Mouse (Mus musculus): ENCODE measurements around the gene Snd1. TPM values are rescaled to one million over a fixed set of nuclear protein-coding genes. Genes with fewer than 3 reads are reported as not detected.
"Not testable (repeated sequence)": the region's sequence is repeated elsewhere in the genome, so short reads cannot be mapped to it uniquely, and the experiment has no call there.

Snd1 gene
- total RNA-seq, 1 experiment: 343 TPM

GRCm38 (mm10) chr6:28517050-28517449, 42.1 kb downstream of the Snd1 start:
- no peaks in the 10 kb centered on the region for H3K9me3 ChIP-seq (ENCODE audit: control insufficient read depth, insufficient read depth, low read depth, low read length)
- in situ Hi-C loops (cut with MboI; ENCODE audit: low sequenced_read_pairs in 2 of 2, unreplicated experiment in 2 of 2): no loop called here
- peaks cover 18% of the 10 kb centered on the region for H3K36me3 ChIP-seq (ENCODE audit: control insufficient read depth, insufficient read depth, low read length, poor library complexity, severe bottlenecking)
- H3K4me1 ChIP-seq (ENCODE audit: control insufficient read depth in 2 of 2, insufficient read depth in 2 of 2, low read length in 2 of 2, poor library complexity in 1 of 2): no peaks in the 10 kb centered on the region
- no peak overlapping the region for H3K27ac ChIP-seq (ENCODE audit: insufficient read depth, low read depth, low read length, poor library complexity, severe bottlenecking)
- no peak overlapping the region for H3K4me3 ChIP-seq (ENCODE audit: insufficient read depth in 1 of 2, low read depth in 1 of 2, low read length in 2 of 2, poor library complexity in 1 of 2, severe bottlenecking in 1 of 2)
- H3K9ac ChIP-seq (ENCODE audit: insufficient read depth, low read depth, low read length, poor library complexity, severe bottlenecking): no peak overlapping the region
- TF ChIP-seq CHD2 (IDR thresholded peaks at IDR 0.05; ENCODE audit: low read depth, low read length) (no peak), HCFC1 (IDR thresholded peaks at IDR 0.05; ENCODE audit: borderline replicate concordance, insufficient read depth, low read length) (no peak), ZNF384 (IDR thresholded peaks at IDR 0.05; ENCODE audit: low read depth, low read length) (no peak), MAFK (IDR thresholded peaks at IDR 0.05; ENCODE audit: insufficient read depth, low read depth, low read length) (no peak), ZC3H11A (IDR thresholded peaks at IDR 0.05; ENCODE audit: borderline replicate concordance, low read depth, low read length) (no peak)
- DNase-seq (ENCODE audit: low read depth, low spot score): no peak

- no peak overlapping the region for H3K27ac ChIP-seq (ENCODE audit: insufficient read depth, low read depth, low read length, poor library complexity, severe bottlenecking)
- no peaks in the 10 kb centered on the region for H3K9me3 ChIP-seq (ENCODE audit: control insufficient read depth, insufficient read depth, low read depth, low read length)
- in situ Hi-C loops (cut with MboI; ENCODE audit: low sequenced_read_pairs in 2 of 2, unreplicated experiment in 2 of 2): no loop called here
- no peaks in the 10 kb centered on the region for H3K4me1 ChIP-seq (ENCODE audit: control insufficient read depth in 2 of 2, insufficient read depth in 2 of 2, low read length in 2 of 2, poor library complexity in 1 of 2)
- TF ChIP-seq ZNF384 (IDR thresholded peaks at IDR 0.05; ENCODE audit: low read depth, low read length) (no peak), MAFK (IDR thresholded peaks at IDR 0.05; ENCODE audit: insufficient read depth, low read depth, low read length) (no peak), CHD2 (IDR thresholded peaks at IDR 0.05; ENCODE audit: low read depth, low read length) (no peak)
- H3K4me3 ChIP-seq (ENCODE audit: insufficient read depth in 1 of 2, low read depth in 1 of 2, low read length in 2 of 2, poor library complexity in 1 of 2, severe bottlenecking in 1 of 2): no peak overlapping the region
- peaks cover 11% of the 10 kb centered on the region for H3K36me3 ChIP-seq (ENCODE audit: control insufficient read depth, insufficient read depth, low read length, poor library complexity, severe bottlenecking)
- no peak for DNase-seq (ENCODE audit: low read depth, low spot score)
- H3K9ac ChIP-seq (ENCODE audit: insufficient read depth, low read depth, low read length, poor library complexity, severe bottlenecking): no peak overlapping the region
These were observed 44.5 kb downstream of the Snd1 start for GRCm38 (mm10) chr6:28519426-28519825.

- H3K4me3 ChIP-seq (ENCODE audit: insufficient read depth in 1 of 2, low read depth in 1 of 2, low read length in 2 of 2, poor library complexity in 1 of 2, severe bottlenecking in 1 of 2); H3K9ac ChIP-seq (ENCODE audit: insufficient read depth, low read depth, low read length, poor library complexity, severe bottlenecking); H3K4me1 ChIP-seq (ENCODE audit: control insufficient read depth in 2 of 2, insufficient read depth in 2 of 2, low read length in 2 of 2, poor library complexity in 1 of 2); in situ Hi-C loops (cut with MboI; ENCODE audit: low sequenced_read_pairs in 2 of 2, unreplicated experiment in 2 of 2); DNase-seq (ENCODE audit: low read depth, low spot score); H3K27ac ChIP-seq (ENCODE audit: insufficient read depth, low read depth, low read length, poor library complexity, severe bottlenecking); H3K9me3 ChIP-seq (ENCODE audit: control insufficient read depth, insufficient read depth, low read depth, low read length): not testable (repeated sequence)
- peaks cover 11% of the 10 kb centered on the region for H3K36me3 ChIP-seq (ENCODE audit: control insufficient read depth, insufficient read depth, low read length, poor library complexity, severe bottlenecking)
These were observed 45.8 kb downstream of the Snd1 start for GRCm38 (mm10) chr6:28520787-28521186.

GRCm38 (mm10) chr6:28521416-28521815, 46.5 kb downstream of the Snd1 start:
- Histone ChIP-seq H3K36me3 (ENCODE audit: control insufficient read depth, insufficient read depth, low read length, poor library complexity, severe bottlenecking) (peaks cover 14% of the 10 kb centered on the region), H3K4me3 (ENCODE audit: insufficient read depth in 1 of 2, low read depth in 1 of 2, low read length in 2 of 2, poor library complexity in 1 of 2, severe bottlenecking in 1 of 2) (no peak overlapping the region), H3K9me3 (ENCODE audit: control insufficient read depth, insufficient read depth, low read depth, low read length) (no peaks in the 10 kb centered on the region), H3K4me1 (ENCODE audit: control insufficient read depth in 2 of 2, insufficient read depth in 2 of 2, low read length in 2 of 2, poor library complexity in 1 of 2) (peaks cover 0 to 4% of the 10 kb centered on the region in 2 experiments; a peak in 2 of 4 replicates), H3K27ac (ENCODE audit: insufficient read depth, low read depth, low read length, poor library complexity, severe bottlenecking) (no peak overlapping the region), H3K9ac (ENCODE audit: insufficient read depth, low read depth, low read length, poor library complexity, severe bottlenecking) (no peak overlapping the region)
- TF ChIP-seq ZC3H11A (IDR thresholded peaks at IDR 0.05; ENCODE audit: borderline replicate concordance, low read depth, low read length) (no peak), MAFK (IDR thresholded peaks at IDR 0.05; ENCODE audit: insufficient read depth, low read depth, low read length) (no peak), CHD2 (IDR thresholded peaks at IDR 0.05; ENCODE audit: low read depth, low read length) (no peak)
- in situ Hi-C loops (cut with MboI; ENCODE audit: low sequenced_read_pairs in 2 of 2, unreplicated experiment in 2 of 2): no loop called here
- no peak for DNase-seq (ENCODE audit: low read depth, low spot score)

- peak; percentile 56 for DNase-seq (ENCODE audit: low read depth, low spot score)
- TF ChIP-seq ZC3H11A (IDR thresholded peaks at IDR 0.05; ENCODE audit: borderline replicate concordance, low read depth, low read length) (no peak), HCFC1 (IDR thresholded peaks at IDR 0.05; ENCODE audit: borderline replicate concordance, insufficient read depth, low read length) (no peak), ZNF384 (IDR thresholded peaks at IDR 0.05; ENCODE audit: low read depth, low read length) (no peak), MAFK (IDR thresholded peaks at IDR 0.05; ENCODE audit: insufficient read depth, low read depth, low read length) (no peak), CHD2 (IDR thresholded peaks at IDR 0.05; ENCODE audit: low read depth, low read length) (no peak)
- H3K27ac ChIP-seq (ENCODE audit: insufficient read depth, low read depth, low read length, poor library complexity, severe bottlenecking): no peak overlapping the region
- in situ Hi-C loops (cut with MboI; ENCODE audit: low sequenced_read_pairs in 2 of 2, unreplicated experiment in 2 of 2): no loop called here
- no peaks in the 10 kb centered on the region for H3K9me3 ChIP-seq (ENCODE audit: control insufficient read depth, insufficient read depth, low read depth, low read length)
- peaks cover 30% of the 10 kb centered on the region for H3K36me3 ChIP-seq (ENCODE audit: control insufficient read depth, insufficient read depth, low read length, poor library complexity, severe bottlenecking)
- peaks cover 0 to 4% of the 10 kb centered on the region in 2 experiments; a peak in 2 of 4 replicates for H3K4me1 ChIP-seq (ENCODE audit: control insufficient read depth in 2 of 2, insufficient read depth in 2 of 2, low read length in 2 of 2, poor library complexity in 1 of 2)
- no peak overlapping the region for H3K9ac ChIP-seq (ENCODE audit: insufficient read depth, low read depth, low read length, poor library complexity, severe bottlenecking)
- H3K4me3 ChIP-seq (ENCODE audit: insufficient read depth in 1 of 2, low read depth in 1 of 2, low read length in 2 of 2, poor library complexity in 1 of 2, severe bottlenecking in 1 of 2): no peak overlapping the region
These were observed 50.6 kb downstream of the Snd1 start for GRCm38 (mm10) chr6:28525589-28525988.
